ENCODE assay signal across 8 mouse cellular contexts in the genomic region with DNA sequence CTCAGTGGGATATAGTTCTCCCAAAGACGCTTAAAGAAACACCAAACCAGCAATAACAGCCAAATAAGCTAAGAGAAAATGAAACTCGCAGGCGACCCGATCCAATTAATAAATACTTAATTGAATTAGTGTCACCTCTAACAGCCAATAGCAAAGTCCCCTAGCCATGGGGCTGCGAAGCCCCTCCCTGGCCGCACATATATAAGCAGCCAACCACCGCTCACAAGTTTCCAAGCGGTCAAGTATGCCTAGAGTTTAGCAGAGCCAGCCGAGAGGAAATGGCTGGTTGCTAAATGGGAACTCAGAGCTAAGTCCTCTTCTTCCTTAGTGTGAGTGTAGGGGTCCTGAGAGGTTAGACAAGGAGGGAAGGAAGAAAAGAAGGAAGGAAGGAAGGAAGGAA. TPM values are rescaled to one million over a fixed set of nuclear protein-coding genes. Genes with fewer than 3 reads are reported as not detected.
DNase-seq lines count a peak whose midpoint lies in the region; ATAC-seq lines count a peak whose summit lies in the region.

A gene (plus strand): TSS at position 252 of the 400 bp plus-strand sequence.

- H3K36me3 ChIP-seq in hindbrain, embryonic 13.5 days: no peaks in the 10 kb centered on the region
- H3K36me3 ChIP-seq in midbrain, embryonic 14.5 days (ENCODE audit: control insufficient read depth, insufficient read depth, low read length): no peaks in the 10 kb centered on the region

- peak within 1 kb of the TSS; percentile 34 for H3K4me3 ChIP-seq in hindbrain, embryonic 13.5 days
- peak within 1 kb of the TSS; percentile 30 for H3K4me3 ChIP-seq in midbrain, embryonic 14.5 days (replicated peaks; ENCODE audit: low read depth, low read length)

- peaks cover 91% of the 10 kb centered on the region for H3K27me3 ChIP-seq in hindbrain, embryonic 13.5 days
- peaks cover 80% of the 10 kb centered on the region for H3K27me3 ChIP-seq in midbrain, embryonic 14.5 days (ENCODE audit: control insufficient read depth, insufficient read depth, low read length)

- DNase-seq in left cerebral cortex, postnatal 4 days: peak; percentile 70
- DNase-seq in left cerebral cortex, adult 18-20 months (ENCODE audit: low spot score in 2 of 2): no peak
- DNase-seq in cerebellum, adult 9-11 months: peak; percentile 46
- DNase-seq in midbrain, embryonic 14.5 days: no peak
- no peak for DNase-seq in thymus, postnatal 36 days
- DNase-seq in right cerebral cortex, postnatal 36 days (ENCODE audit: low spot score in 2 of 2): no peak
- DNase-seq in adrenal gland, adult 8-10 months: no peak

- peak within 1 kb of the TSS; percentile 40; the same call in 1 of the 2 replicates for H3K9ac ChIP-seq in hindbrain, embryonic 13.5 days
- H3K9ac ChIP-seq in midbrain, embryonic 14.5 days (replicated peaks; ENCODE audit: low read length): no peak within 1 kb of the TSS

- intact Hi-C loops in left cerebral cortex, postnatal 4 days (cut with DNase I): no loop called here

- no peak within 1 kb of the TSS for H3K27ac ChIP-seq in hindbrain, embryonic 13.5 days
- no peak within 1 kb of the TSS for H3K27ac ChIP-seq in midbrain, embryonic 14.5 days (replicated peaks; ENCODE audit: low read depth, low read length)

- WGBS in hindbrain, embryonic 13.5 days: under 1% methylated on average over 9 of the region's 9 CpGs
- WGBS in midbrain, embryonic 14.5 days: under 1% methylated on average over 9 of the region's 9 CpGs

- no peaks in the 10 kb centered on the region for H3K9me3 ChIP-seq in hindbrain, embryonic 13.5 days
- no peaks in the 10 kb centered on the region for H3K9me3 ChIP-seq in midbrain, embryonic 14.5 days (ENCODE audit: control insufficient read depth, low read length)

- no peak for ATAC-seq in hindbrain, embryonic 13.5 days (ENCODE audit: low FRiP score)
- no peak for ATAC-seq in midbrain, embryonic 14.5 days (ENCODE audit: low FRiP score, low TSS enrichment)

- H3K4me2 ChIP-seq in hindbrain, embryonic 13.5 days: peak within 1 kb of the TSS; percentile 53
- H3K4me2 ChIP-seq in midbrain, embryonic 14.5 days (ENCODE audit: low read length): peak within 1 kb of the TSS; percentile 52

- peaks cover 33% of the 10 kb centered on the region for H3K4me1 ChIP-seq in hindbrain, embryonic 13.5 days (replicated peaks)
- H3K4me1 ChIP-seq in midbrain, embryonic 14.5 days (ENCODE audit: control insufficient read depth, insufficient read depth, low read length): peaks cover 17% of the 10 kb centered on the region; the same call in 1 of the 2 replicates

RNA-seq across cellular contexts. Expression of the gene that starts here (rescaled TPM):
- 1 to 10 TPM; 1.2 to 3.2 TPM for total RNA-seq in left cerebral cortex, postnatal 4 days (2021)
- under 1 TPM in 1 of 2 experiments, not detected in 1; 0.09 TPM for total RNA-seq in left cerebral cortex, adult 18-20 months (2021)
- 0.43 and 0.65 TPM in 2 replicates for polyA plus RNA-seq in hindbrain, embryonic 13.5 days (2015; fragmentation: Nextera tagmentation; extraction: Ambion mirVana)
- 1.6 and 1.9 TPM in 2 replicates for polyA plus RNA-seq in midbrain, embryonic 14.5 days (2014; fragmentation: Nextera tagmentation; extraction: Ambion mirVana)
- under 1 TPM; 0.11 to 0.49 (median 0.43) TPM for total RNA-seq in adrenal gland, adult 8-10 months (2022)

Comparison
In these comparisons a context has a peak if more than half of its experiments do, and no peak if none do; other contexts are left out.
1. DNase-seq: peak in left cerebral cortex, postnatal 4 days (single experiment) and cerebellum, adult 9-11 months (single experiment); none in left cerebral cortex, adult 18-20 months (0 of 2), midbrain, embryonic 14.5 days (single experiment), thymus, postnatal 36 days (0 of 2), right cerebral cortex, postnatal 36 days (0 of 2) and adrenal gland, adult 8-10 months (single experiment).